Mouse (Mus musculus): ENCODE data around the gene Med12l.
"Not testable (repeated sequence)": the region's sequence is repeated elsewhere in the genome, so short reads cannot be mapped to it uniquely, and the experiment has no call there.

Gene Med12l

DNA sequence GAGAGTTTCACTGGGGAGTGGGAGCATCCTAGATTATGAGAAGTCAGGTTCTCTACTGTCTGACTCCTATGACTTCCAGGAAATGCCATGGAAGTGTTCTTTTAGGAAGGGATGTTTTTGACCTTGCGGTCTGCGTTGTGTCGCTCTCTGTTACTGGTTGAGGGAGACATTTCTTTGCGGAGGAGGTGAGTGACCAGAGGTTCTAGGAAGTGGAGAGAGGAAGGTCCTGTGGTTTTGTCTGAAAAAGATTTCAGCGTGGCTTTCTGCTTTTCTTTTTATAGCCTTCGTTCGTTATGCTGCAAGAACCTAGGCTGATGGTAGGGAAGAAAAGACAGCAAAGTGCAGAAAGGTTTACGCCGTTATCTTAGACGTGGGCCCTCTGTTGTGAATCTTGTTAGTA is 92.9 kb downstream of the Med12l start:
- no peak for DNase-seq (ENCODE audit: extremely low read depth, low read depth)

DNA sequence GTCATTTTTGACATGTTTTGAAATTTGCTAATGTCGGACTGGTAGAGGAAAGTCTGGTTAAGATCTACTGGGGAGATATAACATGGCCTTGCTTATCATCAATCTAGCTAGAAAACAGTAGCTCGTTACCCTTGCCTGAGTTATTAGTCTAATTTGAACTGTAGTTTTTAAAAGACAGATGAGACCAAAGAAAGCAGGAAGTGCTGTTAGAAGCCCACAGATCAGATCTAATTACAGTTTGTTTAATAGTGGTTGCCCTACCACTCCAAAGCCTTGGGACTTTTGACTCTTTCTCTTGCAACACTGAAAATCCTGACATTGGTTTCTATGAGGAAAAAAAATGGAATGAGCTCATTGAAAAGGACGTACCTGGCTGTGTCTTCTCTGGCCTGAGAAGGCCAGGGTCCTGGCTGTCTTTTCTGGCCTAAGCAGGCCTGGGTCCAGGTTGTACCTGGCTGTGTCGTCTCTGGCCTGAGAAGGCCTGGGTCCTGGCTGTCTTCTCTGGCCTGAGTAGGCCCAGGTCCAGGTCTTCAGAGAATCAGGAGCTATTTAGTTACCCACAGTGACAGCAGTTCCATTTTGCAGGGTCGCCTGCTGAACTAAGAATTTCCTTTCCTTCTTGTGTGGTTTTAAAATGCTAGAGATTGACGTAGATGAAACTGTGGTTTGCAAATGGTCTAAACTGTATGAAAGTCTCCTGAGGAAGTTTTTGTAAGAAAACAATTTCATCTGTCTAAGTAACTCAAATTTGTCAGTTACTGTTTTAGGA is 95.8 kb downstream of the Med12l start, which contains the start of gene Gpr171:
Gene Gpr171, minus strand, starts transcription at position 604 of the 769 bp plus-strand sequence.
- DNase-seq (ENCODE audit: extremely low read depth, low read depth): no peak

DNA sequence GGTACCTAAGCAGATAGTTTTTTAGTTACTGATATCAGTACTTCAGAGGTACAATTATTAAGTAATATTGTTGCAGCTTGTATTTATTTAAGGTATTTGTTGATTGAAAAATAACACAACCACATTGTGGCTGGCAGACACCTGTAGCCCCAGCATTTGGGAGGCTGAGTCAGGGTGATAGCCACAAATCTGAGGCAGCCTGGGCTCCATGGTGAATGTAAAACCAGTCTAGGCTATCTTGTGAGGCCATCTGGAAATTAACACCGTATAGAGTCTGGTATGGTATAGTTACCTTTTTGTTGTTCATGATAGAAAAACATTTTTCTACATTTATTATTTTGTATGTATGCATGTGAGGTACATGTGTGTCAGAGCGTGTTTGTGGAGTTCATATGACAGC is 96.5 kb downstream of the Med12l start:
- no peak for DNase-seq (ENCODE audit: extremely low read depth, low read depth)

DNA sequence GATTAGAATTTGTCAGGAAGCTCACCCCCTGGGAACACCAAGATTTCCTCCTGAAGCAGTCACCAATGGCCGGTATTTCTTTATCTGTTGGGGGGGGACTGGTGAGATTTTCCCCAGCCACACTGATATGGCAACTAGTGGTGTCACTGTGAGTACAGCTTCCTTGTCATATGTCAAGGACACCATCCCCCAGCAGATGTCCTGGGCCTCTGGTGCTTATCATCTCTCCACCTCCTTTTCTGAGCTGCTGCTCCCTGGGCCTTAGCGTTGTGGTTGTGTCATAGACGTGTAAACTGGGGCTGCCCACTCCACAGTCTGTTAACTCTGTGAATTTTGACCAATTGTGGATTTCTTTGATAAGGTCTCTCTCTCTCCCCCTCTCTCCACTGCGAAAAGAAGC is 98.8 kb downstream of the Med12l start:
- DNase-seq (ENCODE audit: extremely low read depth, low read depth): peak; percentile 39

DNA sequence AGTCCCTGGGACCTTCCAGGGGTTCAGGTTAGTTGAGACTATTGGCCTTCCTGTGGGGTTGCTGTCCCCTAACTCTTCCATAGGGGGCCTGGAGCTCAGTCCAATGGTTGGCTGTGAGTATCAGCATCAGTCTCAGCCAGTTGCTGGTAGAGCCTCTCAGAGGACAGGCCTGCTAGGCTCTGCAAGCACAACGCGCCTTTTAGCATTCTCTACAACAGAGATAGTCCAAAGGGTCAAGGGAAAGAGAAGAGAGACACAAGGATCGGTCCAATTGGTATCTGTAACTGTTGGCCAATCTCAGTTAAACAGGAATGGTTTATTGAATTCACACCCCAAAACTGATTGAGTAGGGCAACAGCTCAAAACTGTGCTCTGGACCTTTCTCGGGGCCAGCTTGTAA is 101.8 kb downstream of the Med12l start:
- no peak for DNase-seq (ENCODE audit: extremely low read depth, low read depth)

DNA sequence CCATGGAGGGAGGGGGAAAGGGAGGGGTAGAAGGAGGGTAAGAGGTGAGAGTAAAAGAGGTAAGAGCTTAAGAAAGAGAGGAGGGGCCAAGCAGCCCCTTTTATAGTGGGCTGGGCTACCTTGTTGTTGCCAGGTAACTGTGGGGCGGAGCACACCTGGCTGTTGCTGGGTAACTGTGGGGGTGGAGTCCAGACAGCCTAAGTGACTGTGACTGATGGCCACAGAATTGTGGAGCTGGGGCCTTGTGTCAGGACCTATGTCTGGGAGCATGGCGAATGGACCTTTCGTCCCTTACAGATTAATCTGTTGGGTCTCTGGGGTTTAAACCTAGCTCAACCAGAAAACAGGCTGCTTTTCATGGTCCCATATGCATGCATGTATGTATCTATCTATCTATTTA is 104.2 kb downstream of the Med12l start:
- DNase-seq (ENCODE audit: extremely low read depth, low read depth): not testable (repeated sequence)

DNA sequence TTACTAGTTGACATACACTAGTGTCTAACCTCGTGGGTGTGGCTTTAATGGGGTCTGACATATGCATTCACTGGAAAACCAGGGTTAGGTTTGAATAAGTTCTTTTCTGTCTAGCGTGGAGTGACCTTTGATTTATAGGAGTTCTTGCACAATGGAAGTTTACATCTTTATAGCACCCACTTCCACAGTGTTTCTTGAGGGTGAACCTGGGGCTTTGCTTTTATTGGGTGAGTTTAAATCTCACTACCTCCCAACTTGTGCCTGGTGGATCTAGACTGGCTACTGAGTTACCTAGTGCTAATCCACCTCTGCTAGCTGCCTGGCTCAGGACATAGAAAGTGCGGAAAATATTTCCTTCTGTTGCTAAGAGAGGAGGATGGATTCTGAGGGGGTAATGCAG is 106.3 kb downstream of the Med12l start:
- no peak for DNase-seq (ENCODE audit: extremely low read depth, low read depth)

DNA sequence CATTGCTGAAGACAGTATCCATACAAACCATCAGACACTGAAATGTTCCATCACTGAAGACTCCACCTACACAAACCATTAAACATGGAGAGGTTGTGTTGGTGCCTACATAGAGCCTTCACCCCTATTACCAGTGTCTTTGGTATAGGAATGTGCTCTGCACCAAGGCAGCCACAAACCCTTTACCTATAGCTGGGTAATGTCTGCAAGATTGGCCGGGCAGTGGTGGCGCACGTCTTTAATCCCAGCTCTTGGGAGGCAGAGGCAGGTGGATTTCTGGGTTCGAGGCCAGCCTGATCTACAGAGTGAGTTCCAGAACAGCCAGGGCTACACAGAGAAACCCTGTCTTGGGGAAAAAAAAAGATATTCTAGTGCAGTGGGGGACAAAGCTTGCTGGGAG is 107.7 kb downstream of the Med12l start:
- not testable (repeated sequence) for DNase-seq (ENCODE audit: extremely low read depth, low read depth)

DNA sequence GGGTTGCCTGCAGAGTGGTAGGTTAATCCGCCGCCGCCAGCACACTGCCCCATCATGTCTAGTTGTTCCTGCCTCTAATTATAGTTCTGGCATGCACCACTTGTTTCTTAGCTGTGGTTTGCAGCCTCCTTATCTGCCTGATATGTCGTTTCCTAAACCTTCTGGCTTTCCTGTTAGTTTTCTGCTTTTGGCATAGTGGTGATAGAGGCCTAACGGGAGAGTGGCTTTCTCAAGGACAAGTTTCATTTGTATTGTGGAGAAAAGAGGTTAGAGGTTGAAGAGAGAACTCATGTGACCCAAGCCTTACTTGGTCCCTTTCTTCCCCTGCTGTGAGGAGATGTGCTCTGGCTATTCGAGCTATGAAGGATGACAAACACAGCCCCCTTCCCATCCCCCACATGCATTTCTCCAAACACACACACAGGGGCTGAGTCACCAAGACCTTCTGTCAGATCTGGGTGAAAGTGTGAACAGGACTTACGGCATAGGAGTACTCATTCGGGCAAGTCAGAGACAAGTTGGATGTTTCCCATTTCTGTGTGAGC is 108.4 kb downstream of the Med12l start:
- DNase-seq (ENCODE audit: extremely low read depth, low read depth): peak; percentile 94

DNA sequence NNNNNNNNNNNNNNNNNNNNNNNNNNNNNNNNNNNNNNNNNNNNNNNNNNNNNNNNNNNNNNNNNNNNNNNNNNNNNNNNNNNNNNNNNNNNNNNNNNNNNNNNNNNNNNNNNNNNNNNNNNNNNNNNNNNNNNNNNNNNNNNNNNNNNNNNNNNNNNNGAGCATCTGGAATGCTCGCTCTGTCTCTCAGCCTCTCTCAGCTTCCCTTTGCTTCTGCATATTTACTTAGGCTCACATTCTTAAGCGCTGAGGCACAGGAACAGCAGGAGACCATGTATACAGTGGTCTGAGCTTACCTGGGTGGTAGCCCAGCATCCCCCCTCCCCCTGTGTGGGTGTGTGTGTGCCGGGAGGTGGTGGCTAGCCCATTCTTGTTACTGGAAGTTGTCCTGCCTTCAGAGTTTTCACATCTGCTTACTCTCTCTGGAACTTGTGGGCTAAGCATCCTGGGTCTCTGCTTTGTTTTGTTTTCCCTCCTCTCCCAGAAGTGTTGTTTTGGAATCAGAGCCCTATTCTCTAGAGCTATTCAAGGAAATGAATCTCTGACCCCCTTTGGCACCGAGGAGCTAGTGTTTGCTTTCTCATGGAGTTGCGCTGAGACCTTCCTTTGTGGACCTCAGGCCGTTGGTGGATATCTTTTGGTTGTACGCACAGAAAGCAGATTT is 115.6 kb downstream of the Med12l start:
- no peak for DNase-seq (ENCODE audit: extremely low read depth, low read depth)

DNA sequence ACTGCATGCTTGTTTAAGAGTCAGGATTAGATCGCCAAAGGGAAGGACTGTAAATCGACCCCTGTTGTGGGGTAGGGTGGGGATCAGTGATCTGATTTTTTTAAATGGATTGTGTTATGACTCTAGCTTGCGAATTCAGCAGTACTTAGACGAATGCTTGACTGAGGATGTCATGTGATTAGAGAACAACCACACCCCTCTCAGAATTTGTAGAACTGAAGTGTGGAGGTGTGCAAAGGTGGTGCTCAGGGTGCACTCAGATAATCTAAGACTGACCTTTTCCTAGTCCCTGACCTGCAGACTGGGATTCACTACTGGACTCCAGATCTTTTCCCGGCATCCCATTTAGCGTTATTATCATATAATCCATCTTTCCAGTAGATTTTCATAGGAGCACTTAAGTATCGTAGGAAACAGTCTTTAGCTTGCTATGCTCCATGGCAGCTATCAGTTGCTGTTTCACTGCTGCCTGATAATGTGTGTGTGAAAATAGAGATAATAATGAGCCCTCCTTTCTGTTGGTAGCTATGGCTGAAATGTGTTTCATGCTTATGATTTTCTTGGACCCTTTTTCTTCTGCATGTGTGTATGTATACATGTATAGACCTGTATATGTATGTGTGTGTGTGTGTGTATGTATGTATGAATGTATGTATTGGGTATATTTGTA is 116.3 kb downstream of the Med12l start:
- no peak for DNase-seq (ENCODE audit: extremely low read depth, low read depth)

DNA sequence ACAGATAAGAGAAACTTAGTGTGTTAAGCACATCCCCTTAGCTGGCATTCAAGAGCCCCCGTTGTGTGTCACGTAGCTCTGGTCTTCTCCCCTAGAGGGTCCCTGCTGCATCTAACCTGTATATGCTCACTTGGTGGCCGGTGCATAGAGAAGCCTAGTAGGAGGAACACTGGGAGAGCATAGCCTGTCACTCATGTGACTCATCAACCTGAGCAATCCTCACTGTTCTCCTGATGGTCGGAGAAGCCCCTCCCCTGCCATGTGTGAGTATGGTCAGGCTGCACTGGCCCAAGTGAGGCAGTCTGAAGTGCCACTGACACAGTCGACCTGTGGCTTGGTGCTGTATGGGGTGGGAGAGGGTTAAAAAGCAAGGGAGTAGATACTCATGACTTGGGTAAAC is 119.4 kb downstream of the Med12l start:
- no peak for DNase-seq (ENCODE audit: extremely low read depth, low read depth)

DNA sequence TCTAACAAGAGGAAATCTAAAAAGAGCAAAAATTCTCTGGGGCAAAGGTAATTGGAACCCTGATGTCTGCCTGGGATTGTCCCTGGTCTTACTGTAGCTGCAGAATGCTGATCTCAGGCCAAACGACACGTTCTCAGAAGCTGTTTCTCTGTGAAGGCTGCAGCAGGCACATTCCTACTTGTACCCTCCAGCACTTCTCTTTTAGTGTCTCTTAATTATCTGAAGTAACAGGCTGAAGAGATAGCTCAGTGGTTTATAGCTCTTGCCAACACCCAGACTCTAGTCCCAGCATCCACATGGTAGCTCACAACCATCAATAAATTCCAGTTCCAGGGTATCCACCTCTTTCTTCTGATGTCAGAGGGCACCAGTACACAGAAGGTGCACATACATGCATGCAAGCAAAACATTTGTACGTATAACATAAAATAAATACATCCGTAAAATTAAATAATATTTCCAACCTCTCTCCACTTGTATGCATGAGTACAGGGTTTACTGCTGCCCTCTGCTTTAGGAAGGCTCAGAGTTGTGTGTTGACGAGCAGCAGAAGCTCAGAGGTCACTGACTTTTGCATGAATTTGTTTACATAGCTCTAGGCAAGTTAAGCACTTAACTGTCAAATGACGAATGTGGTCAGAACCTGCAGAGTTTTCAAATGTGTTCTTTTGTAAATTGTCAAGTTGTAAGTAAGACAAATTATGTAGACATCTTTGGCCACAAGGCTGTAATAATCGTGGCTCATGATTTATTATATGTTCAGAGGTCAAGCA is 120.3 kb downstream of the Med12l start:
- DNase-seq (ENCODE audit: extremely low read depth, low read depth): peak; percentile 63

DNA sequence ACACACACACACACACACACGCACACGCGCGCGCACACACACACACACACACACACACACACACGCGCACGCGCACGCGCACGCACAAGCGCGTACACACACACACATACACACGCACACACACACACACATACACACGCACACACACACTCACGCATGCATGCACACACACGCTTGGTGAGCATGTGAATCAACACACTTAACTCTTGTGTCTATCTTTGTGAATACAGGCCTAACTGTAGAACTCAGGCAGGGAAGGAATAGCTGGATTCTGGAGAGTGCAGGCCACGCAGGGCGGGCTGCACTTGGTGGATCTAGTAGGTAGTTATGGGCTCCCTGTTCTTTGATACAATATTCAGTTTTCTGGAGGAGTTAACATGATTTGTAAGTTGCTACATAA is 123.1 kb downstream of the Med12l start:
- no peak for DNase-seq (ENCODE audit: extremely low read depth, low read depth)

DNA sequence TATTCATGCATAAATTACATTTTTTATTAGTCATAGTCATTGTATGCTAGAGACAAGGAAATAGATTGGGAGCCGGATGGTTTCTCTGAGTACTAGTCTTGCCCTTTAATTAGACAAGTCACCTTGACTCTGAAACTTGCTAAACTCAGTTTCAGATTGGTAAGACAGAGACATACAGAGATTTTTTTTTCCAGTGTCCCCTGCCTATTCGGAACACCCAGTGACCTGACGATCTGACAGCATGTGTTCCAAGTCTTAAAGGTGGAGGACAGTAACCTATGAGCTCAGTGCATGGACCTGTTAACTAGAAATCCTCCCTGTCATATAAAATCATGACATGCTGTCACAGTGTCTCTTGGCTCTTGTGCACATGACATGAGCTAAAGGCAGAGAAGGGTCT is 123.9 kb downstream of the Med12l start:
- DNase-seq (ENCODE audit: extremely low read depth, low read depth): no peak

DNA sequence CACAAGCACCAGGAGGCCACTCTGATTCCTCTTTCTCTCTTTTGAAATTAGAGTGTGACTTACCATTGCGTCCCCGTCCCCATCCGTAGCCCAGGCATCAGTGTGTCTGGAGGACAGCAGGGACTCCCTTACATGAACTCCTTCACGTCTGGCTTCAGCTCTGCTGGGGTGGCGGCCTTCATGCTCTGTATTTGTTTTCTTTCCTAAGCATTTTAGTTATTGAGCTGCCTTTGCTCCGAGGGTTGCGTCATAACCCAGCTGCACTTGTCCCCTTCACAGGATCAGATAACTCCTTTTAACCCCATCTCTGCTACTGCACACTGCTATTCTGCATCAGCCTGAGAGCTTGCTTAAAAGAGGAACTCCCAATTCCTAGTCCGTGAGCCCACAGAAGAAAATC is 124.8 kb downstream of the Med12l start:
- DNase-seq (ENCODE audit: extremely low read depth, low read depth): no peak

DNA sequence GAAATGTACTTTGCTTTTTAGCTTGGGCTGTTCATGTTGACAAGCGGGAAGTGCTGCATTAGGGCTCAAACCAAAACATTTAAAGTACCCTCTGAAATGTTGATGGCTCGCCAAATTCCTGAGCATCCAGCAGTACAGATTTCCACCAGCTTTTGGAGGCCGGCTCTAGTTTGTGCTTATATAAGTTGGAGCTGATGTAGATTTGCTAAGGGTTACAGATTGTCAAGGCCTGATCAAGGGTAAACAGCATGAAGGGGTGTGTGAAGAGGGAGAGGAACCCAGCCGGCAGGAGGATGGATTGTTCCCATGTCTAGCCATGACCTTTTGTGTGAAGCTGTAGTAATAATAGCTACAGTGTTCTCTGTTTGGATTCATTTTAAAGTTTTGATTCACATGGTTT is 125.5 kb downstream of the Med12l start:
- no peak for DNase-seq (ENCODE audit: extremely low read depth, low read depth)

DNA sequence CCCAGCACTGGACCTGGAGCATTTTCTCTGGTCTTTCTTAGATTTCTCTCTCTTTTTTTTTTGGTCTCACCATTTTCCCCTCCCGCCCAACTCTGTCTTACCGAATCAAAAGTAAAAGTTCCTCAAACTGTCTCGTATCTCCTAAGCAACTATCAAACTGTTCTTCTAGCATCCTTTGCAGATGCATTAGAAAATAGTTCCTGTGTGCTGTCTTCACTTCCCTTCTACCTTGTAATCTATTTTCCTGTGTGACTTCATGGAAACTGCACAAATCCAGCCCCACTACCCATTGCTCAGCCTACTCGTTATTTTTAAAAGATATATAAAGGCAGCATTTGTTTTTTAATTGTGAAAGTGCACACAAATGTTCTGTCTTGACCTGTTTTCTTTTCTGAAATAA is 126.3 kb downstream of the Med12l start:
- no peak for DNase-seq (ENCODE audit: extremely low read depth, low read depth)

DNA sequence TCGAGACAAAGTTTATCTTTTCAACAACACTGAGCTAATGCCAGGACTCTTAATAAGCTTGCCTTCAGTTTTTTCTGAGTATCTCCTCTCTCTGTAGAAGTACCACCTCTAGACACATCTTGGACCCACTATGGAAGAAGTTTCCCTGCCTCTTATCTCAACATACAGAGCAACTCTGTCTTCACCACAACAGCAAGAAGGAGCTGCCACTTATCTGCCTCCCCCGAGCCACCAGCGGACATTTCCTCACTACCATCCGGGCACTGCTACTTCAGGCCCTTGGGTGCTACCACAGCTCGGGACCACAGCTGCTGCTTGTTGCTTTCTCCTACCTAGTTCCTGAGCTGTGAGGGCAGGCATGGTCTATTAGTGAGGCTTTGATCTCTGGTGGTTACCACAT is 127.6 kb downstream of the Med12l start:
- DNase-seq (ENCODE audit: extremely low read depth, low read depth): peak; percentile 92

DNA sequence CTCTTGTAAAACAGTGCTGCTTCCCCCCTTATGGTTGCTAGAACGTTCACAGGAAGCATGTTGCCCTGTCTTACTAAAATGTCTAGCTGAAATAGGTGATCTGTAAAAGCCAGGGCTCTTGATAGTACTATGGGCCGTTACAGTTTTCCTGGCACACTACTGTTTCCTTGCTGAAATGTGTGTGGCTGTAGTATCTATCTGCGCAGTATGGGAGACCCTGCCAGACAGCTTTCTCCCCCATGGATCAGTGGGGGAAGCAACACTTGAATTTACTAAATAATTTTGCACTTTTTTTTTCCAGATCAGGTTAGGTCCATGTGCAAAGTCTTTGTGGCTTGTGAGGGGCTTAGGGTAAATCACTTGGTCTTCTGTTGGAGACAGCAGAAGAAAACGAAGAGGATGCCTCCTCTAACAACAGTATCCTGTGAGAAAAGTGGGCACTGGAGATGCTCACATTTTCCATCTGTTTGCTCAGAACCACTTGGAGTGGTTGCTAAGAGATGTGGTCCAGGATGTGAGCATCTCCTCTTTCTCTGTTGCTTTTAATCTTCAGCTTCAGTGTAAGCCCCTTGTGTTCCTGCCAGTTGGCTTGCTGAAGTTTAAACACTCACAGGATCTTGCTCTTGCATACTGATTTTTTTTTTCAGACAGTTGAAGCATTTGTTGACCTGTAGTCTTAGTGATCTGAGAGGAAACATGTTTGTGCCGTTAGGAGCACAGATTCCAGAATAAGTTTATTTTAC is 130.5 kb downstream of the Med12l start:
- no peak for DNase-seq (ENCODE audit: extremely low read depth, low read depth)

Data from MEL-GATA-1-ER (cell line).